Mouse (Mus musculus): ENCODE results near the gene Sult4a1. TPM values are rescaled to one million over a fixed set of nuclear protein-coding genes. Genes with fewer than 3 reads are reported as not detected.

The Sult4a1 gene
- polyA plus RNA-seq, 2 experiments = 0.06 TPM; not detected in 1

GRCm38 (mm10) chr15:84136473-84137415, 31.2 kb upstream of the Sult4a1 start:
- Histone ChIP-seq H3K9me3 (ENCODE audit: control insufficient read depth, low read length) (no peaks in the 10 kb centered on the region), H3K9ac (replicated peaks) (no peak overlapping the region), H3K4me3 (ENCODE audit: insufficient read depth in 1 of 2, low read depth in 2 of 2, low read length in 2 of 2) (no peak overlapping the region), H3K4me1 (replicated peaks; ENCODE audit: control insufficient read depth in 2 of 2, insufficient read depth in 2 of 2, low read length in 1 of 2) (no peaks in the 10 kb centered on the region; a peak in 1 of 4 replicates), H3K27ac (no peak overlapping the region), H3K27me3 (ENCODE audit: control insufficient read depth, insufficient read depth, low read length) (no peaks in the 10 kb centered on the region), H3K36me3 (replicated peaks; ENCODE audit: control insufficient read depth, insufficient read depth, low read depth) (no peaks in the 10 kb centered on the region), H3K4me2 (ENCODE audit: low read depth) (no peak overlapping the region)
- ATAC-seq (ENCODE audit: insufficient read depth) (no peak), DNase-seq (ENCODE audit: low read depth in 3 of 3, low spot score in 3 of 3) (no peak)
- no peak for TF ChIP-seq CTCF (IDR thresholded peaks at IDR 0.05; ENCODE audit: low read depth)
- 29% methylated on average over 12 of the region's 12 CpGs for WGBS (ENCODE audit: insufficient replicate concordance)

GRCm38 (mm10) chr15:84135472-84135871, 29.9 kb upstream of the Sult4a1 start:
- DNase-seq (ENCODE audit: low read depth in 3 of 3, low spot score in 3 of 3) (peak; percentile 20 to 35 (median 22)), ATAC-seq (ENCODE audit: insufficient read depth) (no peak)
- Histone ChIP-seq H3K4me3 (ENCODE audit: insufficient read depth in 1 of 2, low read depth in 2 of 2, low read length in 2 of 2) (no peak overlapping the region), H3K9ac (replicated peaks) (no peak overlapping the region), H3K27me3 (ENCODE audit: control insufficient read depth, insufficient read depth, low read length) (no peaks in the 10 kb centered on the region), H3K4me1 (replicated peaks; ENCODE audit: control insufficient read depth in 2 of 2, insufficient read depth in 2 of 2, low read length in 1 of 2) (no peaks in the 10 kb centered on the region), H3K4me2 (ENCODE audit: low read depth) (no peak overlapping the region), H3K27ac (no peak overlapping the region), H3K9me3 (ENCODE audit: control insufficient read depth, low read length) (no peaks in the 10 kb centered on the region), H3K36me3 (replicated peaks; ENCODE audit: control insufficient read depth, insufficient read depth, low read depth) (no peaks in the 10 kb centered on the region)
- 64% methylated on average over 5 of the region's 5 CpGs for WGBS (ENCODE audit: insufficient replicate concordance)
- peak; percentile 86 for TF ChIP-seq CTCF (IDR thresholded peaks at IDR 0.05; ENCODE audit: low read depth)
- no peak for TF ChIP-seq EP300 (IDR thresholded peaks at IDR 0.05; ENCODE audit: low read depth)

DNA sequence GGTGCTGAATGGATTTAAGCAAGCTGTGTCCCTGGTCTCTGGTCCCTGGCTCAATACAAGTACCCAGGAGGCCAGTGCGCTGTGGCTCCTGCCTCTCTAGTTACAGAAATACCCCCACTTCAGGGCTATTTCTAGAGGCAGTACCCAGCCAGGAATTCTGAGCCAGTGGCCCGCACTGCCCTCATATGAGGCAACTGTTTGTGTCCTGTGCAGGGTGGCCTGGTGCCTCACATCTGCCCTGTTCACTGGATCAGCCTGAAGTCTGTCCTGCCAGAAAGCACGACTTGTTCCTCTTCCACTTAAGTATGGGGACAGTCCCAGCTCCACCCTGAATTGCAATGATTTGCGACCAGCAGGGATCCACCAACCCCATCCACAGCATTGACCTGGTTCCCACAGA, 27.9 kb upstream of the Sult4a1 start:
- H3K4me3 ChIP-seq (ENCODE audit: insufficient read depth in 1 of 2, low read depth in 2 of 2, low read length in 2 of 2) = no peak overlapping the region

DNA sequence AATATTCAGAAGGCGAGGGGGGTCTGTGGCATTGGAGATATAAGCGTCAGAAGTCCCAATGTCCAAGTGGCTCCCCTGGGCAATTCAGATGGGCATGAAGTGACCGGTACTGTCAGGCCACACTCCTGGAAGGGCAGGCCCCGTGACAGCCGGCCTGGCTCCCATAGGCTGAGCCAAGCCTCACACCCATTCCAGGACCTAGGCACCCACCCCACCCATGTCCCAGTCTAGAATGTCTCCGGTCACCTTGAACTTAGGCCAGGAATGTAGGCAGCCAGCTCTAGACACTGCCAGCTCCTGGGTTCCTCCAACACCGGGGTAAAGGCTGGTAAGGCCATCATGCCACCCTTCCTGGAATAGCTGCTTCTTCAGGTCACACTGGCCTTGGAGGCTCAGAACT, 26.4 kb upstream of the Sult4a1 start:
- no peak overlapping the region for H3K27ac ChIP-seq
- ATAC-seq (ENCODE audit: insufficient read depth) = no peak
- 66% methylated on average over 7 of the region's 7 CpGs for WGBS (ENCODE audit: insufficient replicate concordance)
- no peak overlapping the region for H3K9ac ChIP-seq (replicated peaks)
- no peaks in the 10 kb centered on the region for H3K4me1 ChIP-seq (replicated peaks; ENCODE audit: control insufficient read depth in 2 of 2, insufficient read depth in 2 of 2, low read length in 1 of 2)
- no peaks in the 10 kb centered on the region for H3K9me3 ChIP-seq (ENCODE audit: control insufficient read depth, low read length)
- no peak overlapping the region for H3K4me3 ChIP-seq (ENCODE audit: insufficient read depth in 1 of 2, low read depth in 2 of 2, low read length in 2 of 2)
- no peak for DNase-seq (ENCODE audit: low read depth in 3 of 3, low spot score in 3 of 3)
- TF ChIP-seq EP300 (IDR thresholded peaks at IDR 0.05; ENCODE audit: low read depth) (no peak), CTCF (IDR thresholded peaks at IDR 0.05; ENCODE audit: low read depth) (no peak)
- no peaks in the 10 kb centered on the region for H3K36me3 ChIP-seq (replicated peaks; ENCODE audit: control insufficient read depth, insufficient read depth, low read depth)
- H3K27me3 ChIP-seq (ENCODE audit: control insufficient read depth, insufficient read depth, low read length) = no peaks in the 10 kb centered on the region
- H3K4me2 ChIP-seq (ENCODE audit: low read depth) = no peak overlapping the region

More for the DNA sequence above, 27.9 kb upstream of the Sult4a1 start:
- TF ChIP-seq EP300 (IDR thresholded peaks at IDR 0.05; ENCODE audit: low read depth) = no peak
- TF ChIP-seq CTCF (IDR thresholded peaks at IDR 0.05; ENCODE audit: low read depth) = no peak
- Histone ChIP-seq H3K4me2 (ENCODE audit: low read depth) (no peak overlapping the region), H3K4me1 (replicated peaks; ENCODE audit: control insufficient read depth in 2 of 2, insufficient read depth in 2 of 2, low read length in 1 of 2) (no peaks in the 10 kb centered on the region), H3K9ac (replicated peaks) (no peak overlapping the region), H3K27me3 (ENCODE audit: control insufficient read depth, insufficient read depth, low read length) (no peaks in the 10 kb centered on the region), H3K9me3 (ENCODE audit: control insufficient read depth, low read length) (no peaks in the 10 kb centered on the region), H3K36me3 (replicated peaks; ENCODE audit: control insufficient read depth, insufficient read depth, low read depth) (no peaks in the 10 kb centered on the region), H3K27ac (no peak overlapping the region)
- no peak for ATAC-seq (ENCODE audit: insufficient read depth)
- DNase-seq (ENCODE audit: low read depth in 3 of 3, low spot score in 3 of 3) = no peak
- WGBS (ENCODE audit: insufficient replicate concordance) = 42% methylated on average over 4 of the region's 4 CpGs

DNA sequence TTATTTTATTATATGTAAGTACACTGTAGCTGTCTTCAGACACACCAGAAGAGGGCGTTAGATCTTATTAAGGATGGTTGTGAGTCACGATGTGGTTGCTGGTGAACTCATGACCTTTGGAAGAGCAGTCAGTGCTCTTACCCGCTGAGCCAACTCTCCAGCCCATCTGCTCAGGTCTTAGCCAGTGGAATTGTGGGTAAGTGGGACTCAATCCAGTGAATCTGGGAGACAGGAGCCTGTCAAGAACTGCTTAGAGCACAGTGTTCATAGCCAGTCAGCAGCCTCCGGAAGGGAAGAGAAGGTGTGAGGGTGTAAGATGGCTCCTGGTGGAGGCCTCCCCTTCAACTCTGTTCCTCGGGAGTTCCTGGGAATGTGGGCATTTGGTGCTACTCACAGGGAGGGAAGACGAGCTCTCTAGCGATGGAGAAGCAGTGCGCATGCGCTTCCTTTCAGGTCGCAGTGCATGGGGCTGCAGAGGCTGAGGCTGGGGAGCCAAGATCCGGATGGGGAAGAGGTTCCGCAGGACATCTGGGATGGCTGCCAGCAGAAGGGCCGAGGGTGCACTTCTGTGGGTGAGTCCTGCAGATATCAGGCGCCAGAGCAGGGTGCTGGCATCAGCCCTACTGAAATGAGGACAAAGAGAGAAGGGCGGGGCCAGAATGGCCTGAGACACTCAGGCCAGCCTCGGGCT, 25.7 kb upstream of the Sult4a1 start:
- Histone ChIP-seq H3K27me3 (ENCODE audit: control insufficient read depth, insufficient read depth, low read length) (no peaks in the 10 kb centered on the region), H3K9me3 (ENCODE audit: control insufficient read depth, low read length) (no peaks in the 10 kb centered on the region), H3K4me2 (ENCODE audit: low read depth) (no peak overlapping the region), H3K36me3 (replicated peaks; ENCODE audit: control insufficient read depth, insufficient read depth, low read depth) (no peaks in the 10 kb centered on the region), H3K9ac (replicated peaks) (no peak overlapping the region), H3K27ac (no peak overlapping the region), H3K4me1 (replicated peaks; ENCODE audit: control insufficient read depth in 2 of 2, insufficient read depth in 2 of 2, low read length in 1 of 2) (no peaks in the 10 kb centered on the region), H3K4me3 (ENCODE audit: insufficient read depth in 1 of 2, low read depth in 2 of 2, low read length in 2 of 2) (no peak overlapping the region)
- ATAC-seq (ENCODE audit: insufficient read depth) (no peak), DNase-seq (ENCODE audit: low read depth in 3 of 3, low spot score in 3 of 3) (no peak)
- WGBS (ENCODE audit: insufficient replicate concordance) = 46% methylated on average over 16 of the region's 16 CpGs
- no peak for TF ChIP-seq CTCF (IDR thresholded peaks at IDR 0.05; ENCODE audit: low read depth)
- no peak for TF ChIP-seq EP300 (IDR thresholded peaks at IDR 0.05; ENCODE audit: low read depth)
